Mouse (Mus musculus): ENCODE data around the gene Angel2. TPM values are rescaled to one million over a fixed set of nuclear protein-coding genes. Genes with fewer than 3 reads are reported as not detected.

Gene Angel2
- polyA plus RNA-seq, 1 experiment from 2014 or later = 47.9 TPM

- Histone ChIP-seq H3K9ac (replicated peaks; ENCODE audit: low read depth, low read length) (no peak overlapping the region), H3K4me3 (ENCODE audit: low read depth, low read length) (no peak overlapping the region), H3K27me3 (ENCODE audit: control insufficient read depth, insufficient read depth, low read length) (no peaks in the 10 kb centered on the region), H3K4me1 (ENCODE audit: control insufficient read depth, insufficient read depth, low read length) (no peaks in the 10 kb centered on the region), H3K9me3 (ENCODE audit: control insufficient read depth, low read length) (no peaks in the 10 kb centered on the region), H3K4me2 (ENCODE audit: low read depth, low read length) (no peak overlapping the region), H3K36me3 (ENCODE audit: control insufficient read depth, insufficient read depth, low read length) (peaks cover 47% of the 10 kb centered on the region), H3K27ac (ENCODE audit: low read depth, low read length) (no peak overlapping the region)
- 91% methylated on average over 5 of the region's 5 CpGs for WGBS
- ATAC-seq (ENCODE audit: low read depth) = no peak
Measured at GRCm38 (mm10) chr1:190947986-190948385, 23.1 kb downstream of the Angel2 start.

GRCm38 (mm10) chr1:190948439-190948838 is 23.5 kb downstream of the Angel2 start:
- Histone ChIP-seq H3K27me3 (ENCODE audit: control insufficient read depth, insufficient read depth, low read length) (no peaks in the 10 kb centered on the region), H3K4me2 (ENCODE audit: low read depth, low read length) (no peak overlapping the region), H3K9me3 (ENCODE audit: control insufficient read depth, low read length) (no peaks in the 10 kb centered on the region), H3K4me1 (ENCODE audit: control insufficient read depth, insufficient read depth, low read length) (no peaks in the 10 kb centered on the region), H3K27ac (ENCODE audit: low read depth, low read length) (no peak overlapping the region), H3K9ac (replicated peaks; ENCODE audit: low read depth, low read length) (no peak overlapping the region), H3K4me3 (ENCODE audit: low read depth, low read length) (no peak overlapping the region), H3K36me3 (ENCODE audit: control insufficient read depth, insufficient read depth, low read length) (peaks cover 43% of the 10 kb centered on the region)
- ATAC-seq (ENCODE audit: low read depth) = no peak
- 89% methylated on average over 7 of the region's 7 CpGs for WGBS

GRCm38 (mm10) chr1:190948846-190949245 is 23.9 kb downstream of the Angel2 start:
- no peaks in the 10 kb centered on the region for H3K27me3 ChIP-seq (ENCODE audit: control insufficient read depth, insufficient read depth, low read length)
- no peak overlapping the region for H3K4me2 ChIP-seq (ENCODE audit: low read depth, low read length)
- H3K4me3 ChIP-seq (ENCODE audit: low read depth, low read length) = no peak overlapping the region
- no peak overlapping the region for H3K27ac ChIP-seq (ENCODE audit: low read depth, low read length)
- ATAC-seq (ENCODE audit: low read depth) = no peak
- peaks cover 44% of the 10 kb centered on the region for H3K36me3 ChIP-seq (ENCODE audit: control insufficient read depth, insufficient read depth, low read length)
- H3K4me1 ChIP-seq (ENCODE audit: control insufficient read depth, insufficient read depth, low read length) = no peaks in the 10 kb centered on the region
- H3K9me3 ChIP-seq (ENCODE audit: control insufficient read depth, low read length) = no peaks in the 10 kb centered on the region
- H3K9ac ChIP-seq (replicated peaks; ENCODE audit: low read depth, low read length) = no peak overlapping the region
- 93% methylated on average over 17 of the region's 17 CpGs for WGBS

GRCm38 (mm10) chr1:190951014-190951413 is 26.1 kb downstream of the Angel2 start:
- peaks cover 40% of the 10 kb centered on the region for H3K36me3 ChIP-seq (ENCODE audit: control insufficient read depth, insufficient read depth, low read length)

GRCm38 (mm10) chr1:190953009-190953408 is 28.1 kb downstream of the Angel2 start:
- Histone ChIP-seq H3K9me3 (ENCODE audit: control insufficient read depth, low read length) (no peaks in the 10 kb centered on the region), H3K27me3 (ENCODE audit: control insufficient read depth, insufficient read depth, low read length) (no peaks in the 10 kb centered on the region), H3K27ac (ENCODE audit: low read depth, low read length) (no peak overlapping the region), H3K9ac (replicated peaks; ENCODE audit: low read depth, low read length) (no peak overlapping the region), H3K4me3 (ENCODE audit: low read depth, low read length) (no peak overlapping the region), H3K36me3 (ENCODE audit: control insufficient read depth, insufficient read depth, low read length) (peaks cover 50% of the 10 kb centered on the region), H3K4me1 (ENCODE audit: control insufficient read depth, insufficient read depth, low read length) (no peaks in the 10 kb centered on the region), H3K4me2 (ENCODE audit: low read depth, low read length) (no peak overlapping the region)
- no peak for ATAC-seq (ENCODE audit: low read depth)
- WGBS = 77% methylated on average over 3 of the region's 3 CpGs

More at GRCm38 (mm10) chr1:190951014-190951413, 26.1 kb downstream of the Angel2 start:
- no peaks in the 10 kb centered on the region for H3K27me3 ChIP-seq (ENCODE audit: control insufficient read depth, insufficient read depth, low read length)
- ATAC-seq (ENCODE audit: low read depth) = no peak
- H3K9ac ChIP-seq (replicated peaks; ENCODE audit: low read depth, low read length) = no peak overlapping the region
- no peak overlapping the region for H3K27ac ChIP-seq (ENCODE audit: low read depth, low read length)
- no peaks in the 10 kb centered on the region for H3K4me1 ChIP-seq (ENCODE audit: control insufficient read depth, insufficient read depth, low read length)
- H3K9me3 ChIP-seq (ENCODE audit: control insufficient read depth, low read length) = no peaks in the 10 kb centered on the region
- no peak overlapping the region for H3K4me3 ChIP-seq (ENCODE audit: low read depth, low read length)
- H3K4me2 ChIP-seq (ENCODE audit: low read depth, low read length) = no peak overlapping the region
- 88% methylated on average over 5 of the region's 5 CpGs for WGBS

- ATAC-seq (ENCODE audit: low read depth) = no peak
- no peak overlapping the region for H3K4me2 ChIP-seq (ENCODE audit: low read depth, low read length)
- WGBS = 89% methylated on average over 5 of the region's 5 CpGs
- no peaks in the 10 kb centered on the region for H3K27me3 ChIP-seq (ENCODE audit: control insufficient read depth, insufficient read depth, low read length)
- no peak overlapping the region for H3K27ac ChIP-seq (ENCODE audit: low read depth, low read length)
- no peak overlapping the region for H3K9ac ChIP-seq (replicated peaks; ENCODE audit: low read depth, low read length)
- H3K4me3 ChIP-seq (ENCODE audit: low read depth, low read length) = no peak overlapping the region
- H3K4me1 ChIP-seq (ENCODE audit: control insufficient read depth, insufficient read depth, low read length) = no peaks in the 10 kb centered on the region
- no peaks in the 10 kb centered on the region for H3K9me3 ChIP-seq (ENCODE audit: control insufficient read depth, low read length)
- peaks cover 46% of the 10 kb centered on the region for H3K36me3 ChIP-seq (ENCODE audit: control insufficient read depth, insufficient read depth, low read length)
Measured at GRCm38 (mm10) chr1:190958821-190959220, 33.9 kb downstream of the Angel2 start.

- H3K36me3 ChIP-seq (ENCODE audit: control insufficient read depth, insufficient read depth, low read length) = peaks cover 41% of the 10 kb centered on the region
- H3K27me3 ChIP-seq (ENCODE audit: control insufficient read depth, insufficient read depth, low read length) = no peaks in the 10 kb centered on the region
- 95% methylated on average over 3 of the region's 3 CpGs for whole genome bisulfite sequencing
- no peak for ATAC-seq (ENCODE audit: low read depth)
- no peak overlapping the region for H3K4me3 ChIP-seq (ENCODE audit: low read depth, low read length)
- no peak overlapping the region for H3K4me2 ChIP-seq (ENCODE audit: low read depth, low read length)
- H3K27ac ChIP-seq (ENCODE audit: low read depth, low read length) = no peak overlapping the region
- no peaks in the 10 kb centered on the region for H3K4me1 ChIP-seq (ENCODE audit: control insufficient read depth, insufficient read depth, low read length)
- H3K9me3 ChIP-seq (ENCODE audit: control insufficient read depth, low read length) = no peaks in the 10 kb centered on the region
- no peak overlapping the region for H3K9ac ChIP-seq (replicated peaks; ENCODE audit: low read depth, low read length)
Measured at GRCm38 (mm10) chr1:190962760-190963159, 37.8 kb downstream of the Angel2 start.

- H3K36me3 ChIP-seq (ENCODE audit: control insufficient read depth, insufficient read depth, low read length) = peaks cover 34% of the 10 kb centered on the region
- no peak overlapping the region for H3K4me3 ChIP-seq (ENCODE audit: low read depth, low read length)
- 90% methylated on average over 15 of the region's 15 CpGs for WGBS
- no peak overlapping the region for H3K4me2 ChIP-seq (ENCODE audit: low read depth, low read length)
- no peak for ATAC-seq (ENCODE audit: low read depth)
- H3K27ac ChIP-seq (ENCODE audit: low read depth, low read length) = no peak overlapping the region
- H3K4me1 ChIP-seq (ENCODE audit: control insufficient read depth, insufficient read depth, low read length) = no peaks in the 10 kb centered on the region
- H3K27me3 ChIP-seq (ENCODE audit: control insufficient read depth, insufficient read depth, low read length) = no peaks in the 10 kb centered on the region
- no peak overlapping the region for H3K9ac ChIP-seq (replicated peaks; ENCODE audit: low read depth, low read length)
- no peaks in the 10 kb centered on the region for H3K9me3 ChIP-seq (ENCODE audit: control insufficient read depth, low read length)
Measured at GRCm38 (mm10) chr1:190964992-190965780, 40.3 kb downstream of the Angel2 start.

GRCm38 (mm10) chr1:190968010-190968409 is 43.1 kb downstream of the Angel2 start:
- peaks cover 41% of the 10 kb centered on the region for H3K36me3 ChIP-seq (ENCODE audit: control insufficient read depth, insufficient read depth, low read length)
- H3K4me1 ChIP-seq (ENCODE audit: control insufficient read depth, insufficient read depth, low read length) = 0 out of 2 replicates have a peak, but pooled peaks cover 4% of the 10 kb centered on the region
- 92% methylated on average over 7 of the region's 7 CpGs for WGBS
- no peak for ATAC-seq (ENCODE audit: low read depth)
- H3K9me3 ChIP-seq (ENCODE audit: control insufficient read depth, low read length) = no peaks in the 10 kb centered on the region
- no peak overlapping the region for H3K9ac ChIP-seq (replicated peaks; ENCODE audit: low read depth, low read length)
- H3K27ac ChIP-seq (ENCODE audit: low read depth, low read length) = no peak overlapping the region
- H3K27me3 ChIP-seq (ENCODE audit: control insufficient read depth, insufficient read depth, low read length) = no peaks in the 10 kb centered on the region
- H3K4me2 ChIP-seq (ENCODE audit: low read depth, low read length) = no peak overlapping the region
- H3K4me3 ChIP-seq (ENCODE audit: low read depth, low read length) = no peak overlapping the region
